Mouse (Mus musculus) olfactory bulb, adult 2 months (tissue): ENCODE results near the gene Gch1.

Experiments
- CTCF ChIP-seq: fragments of 200-500 bp; IDR thresholded peaks from 2 replicates; pipeline ENCODE4 v1.5.1; 2012; ENCODE audit warnings: low read depth, mild to moderate bottlenecking, low read length, moderate library complexity; ENCODE audit not compliant: insufficient read depth
- POLR2A ChIP-seq: fragments of 200-500 bp; IDR thresholded peaks from 2 replicates; pipeline ENCODE4 v1.6.1; 2012; ENCODE audit warnings: mild to moderate bottlenecking, low read depth, low read length, moderate library complexity; ENCODE audit not compliant: insufficient read depth

GRCm38 (mm10) chr14:47222631-47223450 is 33.6 kb upstream of the Gch1 start:
- TF ChIP-seq CTCF (no peak), POLR2A (no peak)
